Comparison of ENCODE assay signal across 8 mouse cellular contexts in genomic region chr16:28517596-28518524, GRCm38 (mm10).
DNase-seq lines count a peak whose midpoint lies in the region; ATAC-seq lines count a peak whose summit lies in the region.

No protein-coding gene starts in this region.

- H3K9me3 ChIP-seq in embryonic facial prominence, embryonic 10.5 days: no peaks in the 10 kb centered on the region
- no peaks in the 10 kb centered on the region for H3K9me3 ChIP-seq in limb, embryonic 11.5 days (ENCODE audit: control insufficient read depth, low read length)
- no peaks in the 10 kb centered on the region for H3K9me3 ChIP-seq in midbrain, embryonic 13.5 days

- 31% methylated on average over 21 of the region's 21 CpGs for WGBS in embryonic facial prominence, embryonic 10.5 days
- WGBS in limb, embryonic 11.5 days: 37% methylated on average over 21 of the region's 21 CpGs
- 35% methylated on average over 21 of the region's 21 CpGs for WGBS in midbrain, embryonic 13.5 days

- no peaks in the 10 kb centered on the region for H3K36me3 ChIP-seq in embryonic facial prominence, embryonic 10.5 days (replicated peaks)
- H3K36me3 ChIP-seq in limb, embryonic 11.5 days (ENCODE audit: control insufficient read depth, insufficient read depth, low read length): no peaks in the 10 kb centered on the region
- H3K36me3 ChIP-seq in midbrain, embryonic 13.5 days: no peaks in the 10 kb centered on the region

- no peak for ATAC-seq in CD4-positive, CD25-positive, alpha-beta regulatory T cell, adult 4 months
- ATAC-seq in limb, embryonic 11.5 days (ENCODE audit: insufficient number of reproducible peaks, low FRiP score, low TSS enrichment, low read depth): peak; percentile 83
- peak; percentile 89 for ATAC-seq in midbrain, embryonic 13.5 days

- peak overlapping the region; percentile 30; the same call in 1 of the 2 replicates for H3K4me2 ChIP-seq in limb, embryonic 11.5 days (ENCODE audit: low read depth, severe bottlenecking)
- H3K4me2 ChIP-seq in midbrain, embryonic 13.5 days (replicated peaks): peak overlapping the region; percentile 53

- H3K27me3 ChIP-seq in embryonic facial prominence, embryonic 10.5 days (replicated peaks; ENCODE audit: low read depth, poor library complexity, severe bottlenecking): no peaks in the 10 kb centered on the region
- no peaks in the 10 kb centered on the region for H3K27me3 ChIP-seq in limb, embryonic 11.5 days (ENCODE audit: control insufficient read depth, insufficient read depth, low read length)
- H3K27me3 ChIP-seq in midbrain, embryonic 13.5 days: no peaks in the 10 kb centered on the region

- 0 out of 2 replicates have a peak overlapping the region, but pooled peaks have one; percentile 35 for H3K27ac ChIP-seq in embryonic facial prominence, embryonic 10.5 days (replicated peaks)
- no peak overlapping the region for H3K27ac ChIP-seq in limb, embryonic 11.5 days (replicated peaks; ENCODE audit: low read depth, low read length)
- no peak overlapping the region for H3K27ac ChIP-seq in midbrain, embryonic 13.5 days

- DNase-seq in CD4-positive, CD25-positive, alpha-beta regulatory T cell, adult 2 months (ENCODE audit: low read depth, low spot score): peak; percentile 52
- DNase-seq in embryonic facial prominence, embryonic 10.5 days (ENCODE audit: low spot score): peak; percentile 80
- peak; percentile 42 for DNase-seq in heart, adult 8-10 months (ENCODE audit: low spot score)
- DNase-seq in kidney, adult 8-10 months: peak; percentile 54 to 79
- DNase-seq in limb, embryonic 11.5 days (ENCODE audit: low spot score): peak; percentile 84
- peak; percentile 3 for DNase-seq in spleen, adult 12 weeks (ENCODE audit: low spot score)

- peak overlapping the region; percentile 34 for H3K4me3 ChIP-seq in embryonic facial prominence, embryonic 10.5 days
- H3K4me3 ChIP-seq in limb, embryonic 11.5 days (ENCODE audit: low read depth, low read length): no peak overlapping the region
- peak overlapping the region; percentile 28; the same call in 1 of the 2 replicates for H3K4me3 ChIP-seq in midbrain, embryonic 13.5 days (replicated peaks)

- peaks cover 10% of the 10 kb centered on the region for H3K4me1 ChIP-seq in embryonic facial prominence, embryonic 10.5 days
- H3K4me1 ChIP-seq in limb, embryonic 11.5 days (ENCODE audit: control insufficient read depth, insufficient read depth, low read length): no peaks in the 10 kb centered on the region
- peaks cover 4% of the 10 kb centered on the region; the same call in 1 of the 2 replicates for H3K4me1 ChIP-seq in midbrain, embryonic 13.5 days (replicated peaks)

- H3K9ac ChIP-seq in limb, embryonic 11.5 days (ENCODE audit: low read length): no peak overlapping the region
- H3K9ac ChIP-seq in midbrain, embryonic 13.5 days (replicated peaks): no peak overlapping the region

Comparison
In these comparisons a context has a peak if more than half of its experiments do, and no peak if none do; other contexts are left out.
1. DNase-seq: peak in every context shown above with its lines; median percentile 84 in limb, embryonic 11.5 days; 80 in embryonic facial prominence, embryonic 10.5 days; 66 in kidney, adult 8-10 months; 52 in CD4-positive, CD25-positive, alpha-beta regulatory T cell, adult 2 months; 42 in heart, adult 8-10 months; 3 in spleen, adult 12 weeks.